Mouse (Mus musculus) spleen, adult 10 weeks (tissue): ENCODE results near the gene Fbh1. TPM values are rescaled to one million over a fixed set of nuclear protein-coding genes. Genes with fewer than 3 reads are reported as not detected.

ENCODE experiments used
- polyA plus RNA-seq: library from polyadenylated mRNA; stranded (reverse); fragments of 350-450 nt; fragmentation: Illumina TruSeq; extraction: RNeasy Lipid Tissue Mini Kit (QIAGEN cat#74804); gene quantifications from one replicate; pipeline ENCODE4 v1.2.3, GENCODE M21; 2015; ENCODE audit warnings: low replicate concordance; ENCODE audit not compliant: insufficient read depth

Gene Fbh1
- 84.2 TPM for polyA plus RNA-seq

GRCm38 (mm10) chr2:11777091-11778068 is at the start of gene Fbh1, which contains the start of gene Ankrd16:
TSS of gene Fbh1 (minus strand) at chr2:11777582.
TSS of gene Ankrd16 (plus strand) at chr2:11777876.

DNA sequence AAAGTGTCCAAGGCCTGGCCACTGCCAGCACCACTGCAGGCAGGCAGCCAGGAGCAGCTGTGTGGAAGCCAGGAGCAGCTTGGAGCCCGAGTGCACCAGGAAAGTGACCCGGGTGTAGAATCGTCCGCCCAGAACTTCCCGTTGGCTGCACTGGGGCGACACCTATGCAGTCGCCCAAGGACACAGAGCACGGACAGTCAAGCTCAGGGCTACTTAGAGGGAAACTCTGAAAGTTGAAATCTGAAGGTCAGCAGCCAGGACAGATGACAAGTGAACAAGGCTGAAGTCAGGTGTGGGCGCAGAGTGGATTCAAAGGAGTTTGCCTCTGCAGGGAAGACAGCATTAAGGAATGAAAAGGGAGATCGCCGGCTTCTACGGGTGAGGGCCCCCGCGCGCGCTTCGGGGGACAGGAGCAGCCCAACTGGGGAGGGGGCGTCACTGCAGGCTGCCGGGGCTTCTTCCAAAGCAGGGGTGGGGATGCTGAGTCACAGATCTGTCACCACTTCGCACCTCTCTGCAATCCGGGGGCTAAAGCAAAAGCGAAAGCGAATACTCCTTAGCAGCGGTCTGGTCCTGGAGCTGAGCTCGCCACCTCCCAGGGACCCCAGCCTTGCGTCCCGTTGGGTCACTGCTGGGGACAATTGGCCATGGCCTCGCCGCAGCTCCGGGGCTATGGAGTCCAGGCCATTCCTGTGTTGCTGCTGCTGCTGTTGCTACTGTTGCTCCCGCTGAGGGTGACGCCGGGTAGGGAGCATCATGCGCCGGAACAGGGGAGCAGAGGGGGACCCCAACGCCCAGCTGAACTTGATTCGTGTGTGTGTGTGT is 72.0 kb downstream of the Fbh1 start, which contains the start of gene Il15ra:
Il15ra (plus strand) TSS at position 90 of the 825 bp plus-strand sequence.

Other genes with a start within 250 kb of the Fbh1 start
- gene Pfkfb3, start 223.5 kb downstream of the Fbh1 start, polyA plus RNA-seq: 54.1 TPM
- 202 TPM for gene Rbm17, start 173.4 kb downstream of the Fbh1 start, polyA plus RNA-seq
- gene Gm17490, start 151.3 kb downstream of the Fbh1 start, polyA plus RNA-seq: not detected
- gene Il2ra, start 134.8 kb downstream of the Fbh1 start, polyA plus RNA-seq: 10.7 TPM
- gene Il15ra, start 72.3 kb downstream of the Fbh1 start, polyA plus RNA-seq: 27.0 TPM
- 88.0 TPM for gene Ankrd16, start 294 bp upstream of the Fbh1 start, polyA plus RNA-seq